ENCODE assay signal across 9 mouse cellular contexts in the genomic region with DNA sequence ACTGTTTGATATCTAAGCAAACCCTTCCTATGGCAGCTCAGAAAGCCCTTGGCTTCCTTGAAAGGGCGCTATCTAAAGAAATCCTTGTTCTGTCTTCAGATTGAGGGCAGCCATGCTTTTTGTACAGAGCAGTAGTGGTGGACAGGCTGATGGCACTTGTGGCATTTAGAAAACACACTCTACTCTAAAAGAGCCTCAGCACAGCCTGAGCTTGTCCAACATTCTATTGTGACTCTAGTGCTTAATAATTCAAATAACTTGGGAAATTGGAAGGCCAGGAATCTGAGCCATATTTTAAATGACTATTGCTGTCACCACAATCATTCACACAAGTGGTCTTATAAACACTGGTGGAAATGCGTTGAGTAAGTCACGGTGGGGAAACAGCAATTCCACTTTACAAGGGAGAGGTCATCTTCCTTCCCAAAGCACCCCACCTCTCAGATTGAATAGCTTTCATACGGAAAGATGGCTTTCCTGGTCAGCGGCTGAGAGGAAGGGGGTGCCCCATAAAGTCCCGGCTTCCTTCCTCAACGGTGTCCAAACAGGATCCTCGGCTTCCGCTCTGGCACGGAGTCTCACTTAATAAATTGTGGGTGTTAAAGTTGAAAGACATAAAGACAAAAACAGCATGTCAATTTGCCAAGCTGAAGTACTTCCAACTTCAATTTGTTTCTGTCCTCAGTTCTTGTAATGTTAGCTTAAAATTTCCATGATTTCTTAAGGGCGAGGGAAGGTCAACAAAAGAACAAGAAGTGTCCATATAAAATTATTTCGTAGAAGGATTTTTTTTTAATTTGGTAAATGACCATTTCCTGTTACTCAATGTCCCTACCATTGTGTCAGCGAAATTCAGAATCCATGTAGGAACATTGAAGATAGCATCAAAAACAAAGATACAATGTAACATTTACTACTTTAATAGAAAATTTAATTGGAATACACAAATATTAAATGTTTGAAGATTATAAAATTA.
A peak's percentile ranks its signal among the peaks of the same experiment; 100 is the strongest.
DNase-seq lines count a peak whose midpoint lies in the region.
"Had no signal": no experiment of that assay in that cellular context is flagged by ENCODE, and none has a peak within 500 bp of the region (broad histone marks: within the 10 kb centered on the region; RNA-seq: fewer than 3 reads in every experiment).

No protein-coding gene starts in this region.

- peak; percentile 68 to 81 for DNase-seq in adrenal gland, adult (ENCODE audit: inconsistent age in 2 of 2, low spot score in 1 of 2)
- DNase-seq in adrenal gland, postnatal 14 days, result peak; percentile 68
- peak; percentile 69 for DNase-seq in kidney, adult 18-20 months
- DNase-seq in lung, adult 18-20 months, result peak; percentile 68 to 70
- no peak for DNase-seq in B cell, adult 2 months
- DNase-seq in layer of hippocampus, postnatal 36 days, result no peak
- no peak for DNase-seq in urinary bladder, adult 2 months (ENCODE audit: low spot score)
- DNase-seq: layer of hippocampus, adult 9-11 months; right cerebral cortex, adult 18-20 months had no signal

Comparison
In these comparisons a context has a peak if more than half of its experiments do, and no peak if none do; other contexts are left out.
1. DNase-seq: peak in adrenal gland, adult (2 of 2), adrenal gland, postnatal 14 days (single experiment), kidney, adult 18-20 months (single experiment) and lung, adult 18-20 months (2 of 2); none in B cell, adult 2 months (0 of 2), layer of hippocampus, postnatal 36 days (0 of 2) and urinary bladder, adult 2 months (single experiment).